Mouse (Mus musculus) T-helper 17 cell (primary cell): ENCODE results near the gene Mn1.

Source experiments
- in situ Hi-C, 2 experiments: fragments of 300-600 bp; cut with MboI, MseI; formaldehyde crosslinking; loops; 1 replicate in 1 of 2; 2 replicates in 1 of 2; pipeline ENCODE4 v1.15.1; 2025; ENCODE audit warnings: high pct_unique_total_duplicates in 2 of 2

The Mn1 gene

DNA sequence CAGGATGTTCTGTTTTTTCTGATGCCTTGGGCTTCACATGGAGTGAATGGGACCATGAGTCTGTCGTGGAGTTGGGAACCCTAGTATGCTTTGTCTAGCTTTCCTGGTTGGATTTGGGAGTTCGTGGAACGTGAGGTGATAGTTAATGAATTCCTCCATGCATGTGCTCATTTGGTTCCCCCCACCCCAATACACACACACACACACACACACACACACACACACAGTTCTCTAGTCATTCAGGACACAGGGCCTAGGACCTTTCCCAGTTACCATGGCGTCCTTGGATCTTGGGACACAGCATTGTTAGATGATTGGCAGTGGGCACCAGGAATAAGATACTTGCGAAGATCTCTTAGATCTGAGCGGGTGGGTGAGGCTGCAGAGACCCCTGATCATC lies 11.7 kb downstream of the Mn1 start:
- in situ Hi-C loops = no loop called here

DNA sequence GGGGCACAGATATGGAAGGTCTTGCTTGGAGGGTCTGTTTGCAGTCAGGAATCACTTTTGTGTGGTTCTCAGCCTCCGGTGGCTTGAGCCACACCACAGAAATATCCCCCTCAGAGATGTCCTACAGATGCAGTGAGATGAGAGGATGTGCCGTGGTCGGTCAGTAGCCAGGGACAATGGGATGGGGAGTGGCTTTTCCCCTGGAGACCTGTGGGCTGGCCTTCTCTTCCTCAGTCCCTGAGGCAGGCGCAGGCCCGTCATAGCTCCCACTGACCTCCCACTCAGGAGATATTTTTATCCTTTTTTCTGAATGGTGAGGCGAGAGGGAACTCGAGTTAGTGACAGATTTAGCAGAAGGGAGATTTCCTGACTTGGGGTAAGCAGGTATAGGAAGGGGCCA lies 12.6 kb downstream of the Mn1 start:
- in situ Hi-C loops = no loop called here

DNA sequence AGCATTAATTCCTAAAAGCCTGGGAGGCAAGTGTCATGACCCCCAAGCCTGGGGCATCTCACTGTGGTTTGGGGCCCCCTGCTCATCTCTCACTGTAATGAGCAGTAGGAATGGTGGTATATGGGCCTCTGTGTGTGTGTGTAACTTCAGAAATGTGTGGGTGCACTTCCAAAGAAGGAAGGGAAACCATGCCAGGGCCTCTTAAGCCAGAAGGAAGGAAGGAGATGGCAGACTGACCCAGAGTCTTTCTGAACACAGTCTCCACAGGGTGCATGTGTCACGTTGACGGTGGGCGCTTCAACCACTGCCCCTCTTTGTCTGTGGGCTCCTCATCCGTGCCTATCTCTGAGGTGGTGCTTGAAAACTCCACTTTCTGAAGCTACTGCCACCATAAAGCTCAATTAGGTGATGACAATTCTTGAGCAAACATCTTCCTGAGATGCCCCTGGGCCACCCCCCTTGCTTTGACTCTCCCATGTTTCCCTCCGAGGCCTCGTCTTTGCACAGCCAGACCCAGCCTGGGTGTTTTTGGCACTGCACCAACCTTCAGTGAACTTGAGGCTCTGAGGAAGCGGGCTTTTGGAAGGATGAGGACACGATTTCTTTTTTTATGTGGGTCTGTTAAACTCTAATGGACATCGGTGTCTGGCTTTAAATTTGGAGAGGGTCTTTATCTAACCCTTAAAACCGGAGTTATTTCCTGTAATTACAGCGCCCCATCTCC lies 14.0 kb downstream of the Mn1 start:
- in situ Hi-C loops = no loop called here

DNA sequence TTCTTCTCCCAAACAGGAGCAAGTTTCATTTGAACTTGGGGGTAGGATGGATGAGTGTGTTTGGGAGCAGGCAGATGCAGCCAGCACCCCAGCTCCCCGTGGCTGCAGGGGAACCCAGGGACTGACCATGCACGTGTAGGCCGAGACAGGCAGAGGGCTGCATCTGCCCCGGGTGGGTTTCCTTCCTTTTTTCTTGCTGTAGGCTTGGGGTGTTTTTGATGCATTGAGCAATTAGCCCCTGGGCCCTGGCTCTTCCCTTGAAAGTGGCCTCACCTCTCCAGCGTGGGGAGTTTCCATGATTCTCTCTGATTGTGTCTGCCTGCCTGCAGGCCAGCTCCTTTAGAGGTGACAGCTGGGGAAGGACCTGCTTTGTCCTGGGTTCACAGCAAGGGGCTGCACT lies 15.7 kb downstream of the Mn1 start:
- in situ Hi-C loops = no loop called here

DNA sequence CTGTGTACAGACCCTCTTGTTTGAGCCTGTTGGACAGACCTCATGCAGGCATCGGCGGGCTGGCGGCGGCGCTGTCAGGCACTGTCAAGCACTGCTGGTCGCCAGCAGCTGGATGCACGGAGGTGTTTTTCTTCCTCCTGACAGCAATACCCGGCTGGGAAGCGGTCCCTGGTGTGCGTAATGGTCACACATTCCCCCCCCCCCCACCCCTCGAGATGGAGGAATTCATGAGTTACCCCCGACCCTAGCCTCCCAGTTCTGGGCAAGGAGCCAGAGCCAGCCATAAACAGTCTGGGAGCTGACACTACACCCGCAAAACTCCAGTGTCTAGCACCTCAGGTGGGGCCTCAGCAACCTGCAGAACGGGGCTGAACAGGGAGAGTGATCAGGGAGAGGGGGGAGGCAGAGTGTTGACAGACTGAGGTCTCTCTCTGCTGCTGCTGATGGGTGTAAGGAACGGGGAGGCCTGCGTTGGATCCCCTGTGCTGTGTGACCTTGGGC lies 17.2 kb downstream of the Mn1 start:
- in situ Hi-C loops = no loop called here

DNA sequence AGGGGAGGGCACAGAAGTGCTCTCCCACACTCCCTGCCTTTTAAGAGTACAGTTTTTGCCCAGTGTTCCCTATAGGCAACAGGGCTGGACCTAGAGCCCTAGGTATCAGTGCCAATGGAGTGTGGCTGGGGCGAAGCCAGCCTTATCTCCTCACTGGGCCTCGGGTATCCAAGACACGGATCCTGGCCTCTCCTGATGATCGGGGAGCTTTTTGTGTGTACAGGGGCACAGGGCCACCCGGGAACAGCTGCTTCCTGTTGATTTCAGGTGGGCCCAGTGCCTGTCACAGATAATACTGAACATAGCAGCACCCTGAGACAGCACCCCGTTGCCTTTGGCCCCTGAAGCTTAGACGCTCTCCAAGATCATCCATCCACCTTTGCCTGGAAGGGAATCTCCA lies 19.1 kb downstream of the Mn1 start:
- in situ Hi-C loops = no loop called here

DNA sequence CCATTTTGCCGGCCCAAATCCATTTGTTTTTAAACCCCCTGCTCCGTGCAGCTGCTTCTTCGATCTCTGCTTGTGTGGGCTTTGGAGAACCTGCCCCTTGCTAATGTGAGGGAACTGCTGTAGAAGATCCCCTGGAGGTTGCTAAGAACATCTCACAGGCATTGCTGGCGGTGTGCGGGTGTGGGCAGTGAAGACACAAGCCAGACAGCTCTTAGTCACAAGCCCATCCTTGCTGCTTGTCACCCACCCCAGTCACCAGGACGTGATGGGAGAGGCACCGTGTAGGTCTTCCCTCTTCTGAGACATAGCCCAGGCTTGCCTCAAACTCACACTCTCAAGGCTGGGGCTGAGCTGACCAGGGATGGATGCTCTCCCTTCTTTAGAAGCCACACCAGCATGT lies 20.0 kb downstream of the Mn1 start:
- in situ Hi-C loops = no loop called here

DNA sequence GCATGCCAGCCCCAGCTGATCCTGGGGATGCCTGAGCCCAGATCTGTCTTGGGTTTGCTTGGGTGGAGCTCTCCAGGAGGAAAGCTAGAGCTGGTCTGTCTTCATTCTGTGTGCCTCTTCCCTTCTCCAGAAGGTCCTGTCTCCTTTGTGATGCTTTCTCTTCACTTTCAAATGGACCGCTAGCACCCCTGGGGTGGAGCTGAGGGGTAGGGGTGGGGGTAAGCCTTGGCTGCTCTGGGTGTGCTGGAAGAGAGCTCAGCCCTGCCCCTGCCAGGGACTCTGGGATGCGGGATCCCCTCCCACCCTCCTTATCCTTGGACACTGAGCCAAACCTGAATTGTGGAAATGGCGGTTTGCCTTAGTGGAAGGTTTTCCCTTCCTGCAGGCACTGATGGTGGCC lies 21.2 kb downstream of the Mn1 start:
- in situ Hi-C loops = no loop called here

DNA sequence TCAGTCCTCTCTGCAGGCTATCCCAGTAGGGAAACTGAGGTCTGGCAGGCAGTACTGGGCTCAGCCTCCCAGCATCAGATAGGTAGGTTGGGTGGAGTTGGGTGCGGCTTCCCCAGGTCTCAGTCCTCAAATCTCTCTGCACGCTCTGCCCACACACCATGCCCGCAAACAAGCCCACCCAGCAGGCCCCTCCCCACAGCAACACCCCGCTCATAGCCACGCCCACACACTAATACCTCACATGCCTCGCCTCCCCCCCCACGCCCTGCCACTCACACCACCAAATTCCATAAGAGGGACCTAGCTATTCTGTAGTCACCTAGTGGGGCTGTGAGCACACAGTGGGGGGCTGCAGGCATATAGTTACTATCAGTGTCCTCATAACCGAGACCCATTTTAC lies 21.7 kb downstream of the Mn1 start:
- in situ Hi-C loops = no loop called here

DNA sequence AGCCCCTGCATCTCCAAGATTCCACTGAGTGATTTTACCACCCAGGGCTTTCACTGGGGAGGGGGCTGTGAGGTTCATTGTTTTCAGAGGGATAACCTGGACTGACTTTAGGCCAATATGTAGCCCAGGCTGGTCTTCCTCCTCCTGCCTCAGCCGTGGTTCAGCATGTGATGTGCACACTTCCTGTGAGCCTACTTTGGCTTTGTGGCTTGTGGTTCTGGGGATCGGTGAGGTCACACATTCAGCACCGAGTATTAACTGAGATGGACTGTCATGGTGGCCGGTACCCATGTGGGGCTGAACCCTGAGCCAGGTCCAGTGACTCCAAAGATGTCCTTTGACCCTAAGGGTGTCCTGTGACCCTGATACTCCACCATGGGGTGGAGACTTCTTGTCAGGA lies 23.1 kb downstream of the Mn1 start:
- in situ Hi-C loops = no loop called here

DNA sequence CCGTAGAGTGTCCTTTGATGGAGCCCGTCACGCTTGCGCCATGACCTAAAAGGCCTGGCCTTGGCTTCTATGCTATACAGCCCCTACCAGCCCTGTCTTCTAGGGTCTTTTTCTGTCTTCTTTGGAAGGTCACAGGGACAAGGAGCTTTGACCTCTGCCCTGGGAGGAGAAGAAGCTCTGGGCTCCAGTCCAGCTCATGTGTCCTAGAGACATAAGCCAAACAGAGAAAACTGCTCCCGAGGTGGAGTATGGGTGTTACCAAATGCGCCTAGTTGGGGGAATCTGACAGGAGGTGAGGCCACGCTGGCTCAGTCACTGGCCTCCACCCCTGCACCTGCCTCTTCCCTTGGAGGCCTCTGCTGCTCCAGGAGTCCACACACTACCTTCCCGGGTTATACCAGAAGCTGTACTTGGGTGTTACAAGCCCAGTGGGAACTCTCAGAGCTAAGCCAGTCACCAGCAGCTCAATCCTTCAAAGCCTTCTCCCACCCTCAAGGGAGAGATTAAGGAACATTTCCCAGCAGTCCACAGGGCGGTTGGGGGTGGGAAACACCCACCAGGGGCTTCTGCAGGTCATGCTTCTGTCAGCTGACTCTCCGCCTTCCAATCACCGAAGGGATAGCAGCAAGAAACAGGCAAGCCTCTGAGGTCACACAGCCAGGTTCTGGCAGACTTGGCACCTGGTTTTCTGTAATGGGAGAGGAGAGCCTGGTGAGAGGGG lies 25.1 kb downstream of the Mn1 start:
- in situ Hi-C loops = no loop called here

DNA sequence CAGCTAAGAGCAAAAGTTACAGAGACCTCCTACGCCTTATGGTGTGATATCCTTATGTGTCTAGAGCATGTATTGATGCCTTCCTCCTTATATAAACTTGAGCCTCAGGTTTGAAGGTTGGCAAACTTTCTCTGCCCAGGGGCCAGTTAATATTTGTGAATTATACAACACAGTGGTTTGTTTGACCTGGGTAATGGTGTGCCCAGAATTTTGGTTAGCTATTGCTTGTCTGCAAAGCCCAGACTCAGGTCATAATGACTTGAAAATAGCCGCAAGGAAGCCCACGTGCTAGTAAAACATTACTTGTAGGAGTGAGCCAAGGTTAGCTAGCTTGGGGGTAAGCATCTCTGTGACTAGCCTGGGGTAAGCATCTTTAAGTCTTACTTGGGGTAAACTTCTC lies 26.5 kb downstream of the Mn1 start:
- in situ Hi-C loops = no loop called here

DNA sequence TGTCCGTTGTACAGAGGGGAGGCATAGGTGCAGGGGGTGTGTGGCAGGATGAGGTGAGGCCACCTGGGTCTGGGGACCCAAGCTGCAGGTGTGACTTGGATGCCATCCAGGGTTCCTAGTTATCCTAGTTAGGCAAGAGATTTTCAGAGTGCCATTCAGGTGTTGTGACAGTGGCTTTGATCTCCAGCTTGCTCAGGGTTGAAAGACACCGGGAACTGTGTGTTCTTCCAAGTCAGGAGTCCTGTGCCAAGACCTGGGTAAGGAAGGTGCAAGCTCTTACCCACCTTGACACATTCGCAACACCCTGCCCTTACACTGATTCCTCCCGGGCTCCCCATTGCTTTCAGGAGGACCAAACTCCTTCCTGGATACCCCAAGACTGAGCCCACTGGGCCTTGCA lies 27.2 kb downstream of the Mn1 start:
- in situ Hi-C loops = no loop called here

DNA sequence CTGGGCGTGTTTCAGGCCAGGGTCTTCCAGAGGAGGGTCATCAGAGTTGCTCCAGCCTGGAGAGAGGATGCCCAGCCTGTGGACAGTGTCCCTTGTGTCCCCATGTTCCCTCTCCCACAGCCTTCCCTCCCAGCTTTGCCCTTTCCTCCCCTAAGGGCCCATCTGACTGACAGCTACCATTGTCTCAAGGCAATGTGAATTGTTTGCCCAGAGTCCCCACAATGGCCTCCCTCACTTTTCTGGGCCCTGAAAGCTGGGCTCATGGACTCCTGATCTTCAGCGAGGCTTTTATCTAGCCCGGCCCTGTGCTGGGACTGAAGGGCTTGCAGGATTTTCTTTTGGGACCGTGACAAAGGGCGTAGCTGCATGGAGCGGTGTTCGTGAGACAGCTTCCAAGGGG lies 29.5 kb downstream of the Mn1 start:
- in situ Hi-C loops = no loop called here

DNA sequence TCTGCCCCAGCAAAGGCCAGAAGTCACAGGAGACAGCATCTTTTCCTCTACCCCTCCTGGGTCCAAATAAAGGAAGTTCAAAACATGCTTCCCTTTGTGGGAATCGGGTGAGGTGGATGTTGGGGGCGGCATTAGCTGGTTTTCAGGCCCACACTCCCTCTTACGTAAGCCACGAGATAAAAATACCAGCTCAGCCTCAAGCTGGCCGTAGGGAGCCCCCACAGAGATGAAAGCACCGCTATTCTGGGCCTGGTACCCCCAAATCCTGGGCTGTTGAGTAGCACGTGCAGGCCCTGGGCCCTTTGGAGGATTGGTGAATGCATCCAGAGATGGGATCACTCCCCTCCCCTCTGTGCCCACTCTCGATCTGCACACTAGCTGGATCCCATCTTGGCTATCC lies 32.5 kb downstream of the Mn1 start:
- in situ Hi-C loops = no loop called here

DNA sequence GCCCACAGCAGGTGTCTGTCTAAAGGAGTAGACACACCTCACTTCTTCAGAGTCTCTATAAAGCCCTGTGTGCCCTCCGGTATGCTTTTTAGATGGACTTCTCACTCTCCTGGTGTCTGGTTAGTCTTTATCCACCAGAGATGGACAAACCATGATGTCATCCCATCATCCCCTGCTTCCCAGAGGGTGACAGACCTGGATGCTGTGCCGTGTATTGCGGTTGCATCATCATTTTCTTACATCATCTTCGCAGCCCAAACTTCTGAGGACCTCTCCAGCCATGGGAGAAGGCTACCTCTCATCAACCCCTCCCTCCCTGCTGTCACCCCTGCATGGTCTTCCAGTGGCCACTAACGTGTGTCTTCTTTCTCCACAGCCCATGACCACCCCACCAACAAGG lies 37.1 kb downstream of the Mn1 start:
- in situ Hi-C loops = no loop called here

DNA sequence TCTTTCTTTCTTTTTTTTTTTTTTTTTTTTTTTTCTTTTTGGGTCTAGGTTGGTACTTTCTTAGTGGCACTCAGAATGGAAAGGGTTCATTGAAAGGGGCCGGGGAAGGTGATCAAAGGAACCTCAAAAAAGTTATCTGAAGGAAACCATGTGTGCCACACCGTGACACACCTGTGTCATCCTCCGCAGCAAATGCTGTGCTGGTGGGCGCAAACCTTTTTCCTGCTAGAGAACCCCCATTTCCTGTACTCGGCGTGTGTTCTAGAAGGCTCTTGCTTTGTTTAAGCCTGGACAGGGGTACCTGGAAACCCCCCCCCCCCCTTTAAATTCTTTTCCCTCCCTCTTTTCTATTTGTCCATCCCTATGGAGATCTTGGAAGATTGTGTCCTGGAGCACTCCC lies 37.7 kb downstream of the Mn1 start:
- in situ Hi-C loops = no loop called here

DNA sequence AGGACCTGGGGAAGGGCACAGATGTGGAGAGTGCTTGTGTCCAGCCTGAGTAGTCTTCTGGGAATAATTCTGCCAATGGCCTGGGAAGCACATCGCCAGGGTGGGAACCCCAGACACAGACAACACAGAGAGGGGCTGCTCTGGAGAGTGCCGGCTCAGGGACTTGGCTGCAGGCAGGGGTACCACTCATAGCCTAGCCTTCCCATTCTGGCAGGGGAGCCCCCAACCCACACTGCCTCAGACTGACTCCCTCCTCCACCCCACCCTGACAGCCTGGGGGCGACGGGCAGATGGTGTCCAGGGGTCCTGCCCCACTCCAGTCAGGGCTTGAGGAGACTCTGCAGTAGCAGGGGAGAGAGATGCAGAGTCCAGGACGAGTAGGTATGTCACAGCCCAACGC lies 41.5 kb downstream of the Mn1 start:
- in situ Hi-C loops = no loop called here

DNA sequence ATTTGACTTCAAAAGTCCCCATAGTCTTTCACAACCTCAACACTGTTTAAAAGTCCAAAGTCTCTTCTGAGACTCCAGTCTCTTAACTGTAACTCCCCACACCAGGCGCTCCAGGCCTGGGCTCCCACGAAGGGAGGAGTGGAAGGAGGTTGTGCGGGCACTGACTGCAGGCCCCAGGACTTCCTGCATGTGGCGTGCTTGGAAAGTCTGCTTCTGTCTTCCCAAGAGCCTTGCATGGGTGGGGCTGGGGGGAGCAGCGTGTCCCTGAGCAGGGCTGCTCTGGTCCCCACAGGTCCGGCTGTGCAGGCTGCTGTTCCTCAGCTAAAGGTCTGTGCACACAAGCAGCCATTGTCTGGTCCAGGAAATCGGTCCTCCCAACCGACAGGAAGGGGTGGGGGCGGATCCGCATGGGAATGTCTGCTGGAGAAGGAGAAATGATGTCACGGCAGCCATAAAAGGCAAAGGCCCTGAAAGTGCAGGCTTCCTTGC lies 48.7 kb downstream of the Mn1 start:
- in situ Hi-C loops = no loop called here

DNA sequence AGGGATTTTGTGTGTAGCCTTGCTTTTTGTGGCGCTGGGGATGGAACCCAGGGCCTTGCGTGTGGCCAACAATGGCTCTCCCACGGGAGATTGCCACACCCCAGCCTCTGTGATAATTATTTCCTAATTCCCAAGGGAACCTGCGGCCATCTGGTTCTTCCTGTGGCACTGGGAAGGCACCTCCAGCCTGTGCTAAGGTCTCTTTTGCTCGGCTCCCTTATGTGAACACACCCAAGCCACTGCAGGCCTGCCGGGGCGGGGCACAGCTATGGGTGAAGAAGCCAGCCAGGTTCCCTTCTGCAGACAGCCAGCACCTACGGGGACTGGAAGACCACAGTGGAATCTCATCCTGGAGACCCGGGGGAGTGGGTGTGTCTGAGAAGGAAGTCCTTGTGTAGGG lies 49.3 kb downstream of the Mn1 start:
- in situ Hi-C loops = no loop called here

DNA sequence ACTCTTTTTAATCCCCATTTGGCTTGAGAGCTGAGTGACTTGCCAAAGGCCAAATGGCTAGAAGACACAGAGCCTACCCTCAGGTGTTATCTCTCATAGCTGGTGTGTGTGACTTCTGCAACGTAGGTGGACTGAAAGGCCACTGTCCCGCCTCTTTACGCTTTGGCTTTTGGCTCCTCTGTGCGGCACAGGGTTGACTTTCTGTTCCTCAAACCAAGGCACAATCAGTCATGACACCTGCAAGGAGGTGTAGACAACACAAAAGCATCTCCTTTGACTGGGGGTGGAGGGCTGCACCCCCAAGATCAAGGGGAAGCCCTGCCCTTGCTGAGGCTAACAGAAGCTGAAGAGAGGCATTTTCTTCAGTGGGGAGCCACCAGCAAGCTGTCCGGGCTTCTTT lies 50.5 kb downstream of the Mn1 start:
- in situ Hi-C loops = no loop called here

DNA sequence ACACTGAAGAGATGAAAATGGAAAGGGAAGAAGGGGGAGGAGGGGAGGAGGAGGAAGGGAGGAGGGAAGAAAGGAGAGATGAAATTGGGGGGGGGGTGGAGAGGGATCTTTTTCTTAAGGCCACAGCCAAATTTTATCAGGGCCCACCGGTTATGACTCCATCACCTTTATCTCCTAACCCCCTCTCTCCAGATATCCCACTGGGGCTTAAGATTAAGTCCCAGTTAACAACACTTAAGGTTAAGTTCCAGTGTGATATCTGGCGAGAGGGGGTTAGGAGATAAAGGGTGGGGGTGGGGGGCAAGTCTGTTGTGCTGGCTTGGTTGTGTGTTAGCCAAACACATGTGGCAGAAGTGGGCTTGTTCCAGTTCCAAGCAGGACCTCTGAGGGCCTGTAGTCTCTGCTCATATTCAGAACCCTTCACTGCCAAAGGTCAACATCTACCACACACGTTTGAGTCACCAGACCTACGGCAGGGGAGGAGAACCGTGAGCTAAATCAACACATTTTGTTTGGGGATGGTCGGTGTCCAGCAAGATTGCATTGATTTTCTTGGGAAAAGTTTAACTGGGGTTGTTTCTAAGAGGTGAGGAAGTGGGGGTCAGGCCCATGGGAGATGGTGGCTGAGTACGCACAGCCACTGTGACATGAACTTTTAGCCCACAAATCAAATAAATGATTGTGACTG lies 52.2 kb downstream of the Mn1 start:
- in situ Hi-C loops = no loop called here

DNA sequence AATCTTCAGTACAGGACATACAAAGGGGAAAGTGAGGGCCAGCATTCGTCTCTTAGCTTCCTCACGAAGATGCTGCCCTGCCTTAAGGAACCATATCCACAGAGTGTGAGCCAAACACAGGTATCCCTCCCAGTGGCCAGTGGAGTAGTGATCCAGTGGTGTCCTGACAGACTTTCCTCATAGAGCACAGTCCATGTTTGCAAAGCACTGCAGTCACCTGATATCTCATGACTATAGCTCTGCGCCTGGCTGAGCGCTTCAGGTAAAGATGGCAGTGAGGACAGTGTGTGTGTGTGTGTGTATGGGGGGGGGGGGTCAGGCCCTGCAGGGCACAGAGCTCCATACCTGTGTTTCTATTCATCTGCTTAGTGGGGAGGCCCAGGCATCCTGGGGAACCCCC lies 53.7 kb downstream of the Mn1 start:
- in situ Hi-C loops = no loop called here
